Mouse (Mus musculus) embryonic fibroblast, embryonic 13.5 days (primary cell): Measurements from ENCODE around the gene Gm49339. TPM values are rescaled to one million over a fixed set of nuclear protein-coding genes. Genes with fewer than 3 reads are reported as not detected.

Experiments
- H3K27ac ChIP-seq: 2 replicates; pipeline ENCODE4 v1.5.1; 2012; ENCODE audit warnings: low read length, control low read depth, inconsistent platforms; ENCODE audit not compliant: insufficient read depth
- H3K4me1 ChIP-seq: 2 replicates; pipeline ENCODE4 v1.6.1; 2011; ENCODE audit warnings: low read length; ENCODE audit not compliant: control insufficient read depth, insufficient read depth
- H3K4me3 ChIP-seq: 2 replicates; pipeline ENCODE4 v1.5.1; 2011; ENCODE audit warnings: mild to moderate bottlenecking, control low read depth, low read length; ENCODE audit not compliant: insufficient read depth
- CTCF ChIP-seq: IDR thresholded peaks from 2 replicates; pipeline ENCODE4 v1.5.1; 2011; ENCODE audit warnings: mild to moderate bottlenecking, control low read depth, low read length, moderate library complexity, borderline replicate concordance; ENCODE audit not compliant: insufficient read depth
- POLR2A ChIP-seq: IDR thresholded peaks from 2 replicates; pipeline ENCODE4 v1.6.1; 2011; ENCODE audit warnings: low read depth, mild to moderate bottlenecking, control low read depth, low read length, moderate library complexity
- polyA plus RNA-seq: library from polyadenylated mRNA; stranded (reverse); fragments of >200 nt; gene quantifications from 2 replicates; pipeline ENCODE4 v1.2.4, GENCODE M21; 2011; ENCODE audit warnings: low read depth; ENCODE audit not compliant: missing spikeins, insufficient read length

Gene Gm49339
- polyA plus RNA-seq, 1 experiment, result 6.8 TPM

DNA sequence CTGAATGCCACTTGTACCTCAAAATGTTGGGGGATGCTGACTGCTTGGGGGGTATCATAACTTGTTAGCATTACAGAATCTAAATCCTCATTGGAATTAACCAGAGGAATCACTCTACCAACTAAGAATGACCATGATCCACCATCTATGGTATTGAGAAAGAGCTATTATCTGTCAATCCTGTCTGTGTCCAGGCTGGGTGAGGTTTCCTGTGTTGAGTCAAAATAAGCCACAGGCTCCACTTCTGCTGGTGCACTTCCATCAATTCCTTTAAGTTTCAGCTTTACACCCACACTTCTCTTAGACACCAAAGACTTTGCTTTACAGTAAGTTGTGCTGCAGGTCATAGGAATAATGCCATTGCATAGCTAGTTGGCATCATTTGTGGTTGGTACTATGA lies 41.0 kb downstream of the Gm49339 start:
- TF ChIP-seq CTCF (no peak), POLR2A (no peak)
- Histone ChIP-seq H3K4me3 (no peak overlapping the region), H3K27ac (no peak overlapping the region), H3K4me1 (no peaks in the 10 kb centered on the region)

DNA sequence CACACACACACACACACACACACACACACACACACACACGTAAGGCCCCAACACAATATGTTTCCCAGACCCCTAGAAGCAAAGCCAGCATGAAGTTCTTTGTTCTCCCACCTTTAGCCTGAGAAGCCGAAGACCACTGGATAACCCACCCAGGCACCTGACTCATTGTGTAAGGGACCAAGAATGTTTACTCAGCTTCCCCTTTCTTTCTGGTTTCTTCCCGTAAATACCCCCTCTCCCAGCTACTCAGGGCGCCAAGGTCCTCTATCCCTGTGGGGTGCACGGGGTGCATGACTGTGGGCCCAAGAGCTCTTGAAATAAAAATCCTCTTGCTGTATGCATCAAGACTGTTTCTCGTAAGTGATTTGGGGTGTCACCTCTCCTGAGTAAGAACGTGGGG lies 45.7 kb downstream of the Gm49339 start:
- Histone ChIP-seq H3K27ac (no peak overlapping the region), H3K4me3 (no peak overlapping the region), H3K4me1 (no peaks in the 10 kb centered on the region)
- TF ChIP-seq CTCF, result no peak
- no peak for TF ChIP-seq POLR2A

DNA sequence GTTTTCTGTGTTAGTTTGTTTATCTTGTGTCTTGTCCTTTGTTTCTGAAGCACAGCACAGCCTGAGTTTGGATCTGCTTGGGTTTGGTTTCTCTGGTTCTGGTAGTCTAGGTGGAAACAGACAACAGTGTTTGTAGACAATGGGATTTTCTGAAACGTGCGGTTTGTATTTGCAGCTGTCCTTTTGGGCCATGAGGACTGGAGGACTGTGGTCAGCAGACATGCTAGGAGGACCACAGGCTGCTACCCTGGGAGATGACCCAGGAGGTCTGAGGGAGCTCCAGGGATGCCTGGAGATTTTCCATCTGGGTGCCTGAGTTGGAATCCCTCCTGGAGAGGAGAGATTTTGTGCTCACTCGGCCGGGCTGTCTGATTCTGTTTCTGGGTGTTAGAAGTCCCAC lies 46.2 kb downstream of the Gm49339 start:
- H3K27ac ChIP-seq, result no peak overlapping the region
- TF ChIP-seq POLR2A (no peak), CTCF (no peak)
- H3K4me1 ChIP-seq, result no peaks in the 10 kb centered on the region
- H3K4me3 ChIP-seq, result no peak overlapping the region

GRCm38 (mm10) chr10:51528840-51529434 lies 48.5 kb downstream of the Gm49339 start:
- Histone ChIP-seq H3K4me3 (no peak overlapping the region), H3K27ac (no peak overlapping the region), H3K4me1 (no peaks in the 10 kb centered on the region)
- TF ChIP-seq CTCF (no peak), POLR2A (no peak)

DNA sequence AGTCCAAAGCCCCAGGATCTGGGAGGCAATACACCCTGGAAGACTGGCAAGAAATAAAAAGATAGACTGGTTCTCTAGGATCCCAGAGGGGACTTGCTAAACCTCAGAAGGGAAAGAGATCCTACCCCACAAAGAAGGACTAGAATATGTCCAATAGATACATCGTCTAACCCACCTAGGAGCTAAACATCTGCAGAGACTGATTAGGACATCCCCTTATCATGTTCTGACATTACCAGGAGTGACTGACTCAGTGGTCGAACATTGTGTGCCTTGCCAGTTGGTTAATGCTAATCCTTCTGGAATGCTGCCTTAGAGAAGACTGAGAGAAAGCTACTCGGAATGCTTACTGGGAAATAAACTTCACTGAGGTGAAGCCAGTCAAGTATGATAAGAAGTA lies 49.1 kb downstream of the Gm49339 start:
- no peak for TF ChIP-seq POLR2A
- no peak for TF ChIP-seq CTCF
- Histone ChIP-seq H3K4me3 (no peak overlapping the region), H3K4me1 (no peaks in the 10 kb centered on the region), H3K27ac (no peak overlapping the region)

- no peak overlapping the region for H3K4me3 ChIP-seq
- H3K4me1 ChIP-seq, result no peaks in the 10 kb centered on the region
- no peak overlapping the region for H3K27ac ChIP-seq
- TF ChIP-seq POLR2A (no peak), CTCF (no peak)
Observed at GRCm38 (mm10) chr10:51530813-51531212, 50.4 kb downstream of the Gm49339 start.

Other genes starting within 250 kb of the Gm49339 start
- gene Lilr4b, start within 50 bp of the Gm49339 start, polyA plus RNA-seq, result 1.0 and 7.1 TPM in 2 replicates
- gene Lilrb4a, start 10.3 kb downstream of the Gm49339 start, polyA plus RNA-seq, result 0.62 and 6.0 TPM in 2 replicates
- not detected in 2 replicates for gene Fam162b, start 109.9 kb downstream of the Gm49339 start, polyA plus RNA-seq
- gene Gprc6a, start 150.8 kb downstream of the Gm49339 start, polyA plus RNA-seq, result not detected in 2 replicates
- gene Rfx6, start 197.1 kb downstream of the Gm49339 start, polyA plus RNA-seq, result not detected in 2 replicates